Mouse (Mus musculus) Muller cell, postnatal 12 days (primary cell): ENCODE measurements around the gene Ipo13.
A peak's percentile ranks its signal among the peaks of the same experiment; 100 is the strongest.

ENCODE experiments used
- DNase-seq: peaks from one replicate; pipeline ENCODE4 v3.0.0-alpha.2; 2015; ENCODE audit errors: inconsistent ontology term

Ipo13 gene

DNA sequence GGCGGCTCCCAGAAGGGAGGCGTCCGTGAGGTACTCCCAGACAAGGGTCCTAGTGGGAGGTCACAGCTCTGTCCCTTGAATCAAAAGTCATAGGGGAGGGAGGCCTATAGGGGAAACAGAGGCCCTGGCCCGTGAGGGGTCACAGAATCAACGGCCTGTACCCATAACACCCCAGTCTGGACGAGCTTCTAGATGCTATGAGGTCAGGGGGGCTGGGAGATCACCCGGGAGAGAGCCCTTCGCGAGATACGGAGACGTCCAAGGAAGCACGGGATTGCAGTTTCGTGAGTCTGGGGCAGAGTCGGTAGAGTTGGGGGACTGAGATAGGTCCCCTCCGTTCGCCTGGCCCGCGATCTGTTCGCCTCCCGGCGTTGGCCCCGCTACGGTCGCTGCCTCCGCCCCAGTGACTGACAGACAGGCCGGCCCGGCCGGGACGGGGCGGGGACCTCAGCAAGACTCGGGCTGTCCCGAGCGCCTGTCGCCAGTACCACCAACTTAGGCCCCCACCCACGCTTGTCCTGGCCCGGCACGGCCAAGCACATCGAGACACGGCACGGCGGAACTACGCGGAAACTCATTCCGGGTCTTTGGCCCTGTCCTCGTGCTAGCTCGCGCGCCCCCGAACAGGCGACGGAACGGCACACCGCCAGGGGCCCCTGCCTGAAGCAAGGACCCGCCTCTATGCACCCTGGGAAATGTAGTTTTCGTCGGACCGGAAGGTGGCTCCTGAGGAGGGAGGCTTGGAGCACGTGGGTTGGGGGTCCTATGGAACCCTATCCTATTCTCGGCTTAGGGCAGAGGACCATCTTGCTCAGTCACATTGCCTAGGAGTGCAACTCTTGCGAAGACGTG, at the start of gene Ipo13:
Gene Ipo13 (minus strand): TSS at position 409 of the 852 bp plus-strand sequence.
- DNase-seq, result peak; percentile 95

DNA sequence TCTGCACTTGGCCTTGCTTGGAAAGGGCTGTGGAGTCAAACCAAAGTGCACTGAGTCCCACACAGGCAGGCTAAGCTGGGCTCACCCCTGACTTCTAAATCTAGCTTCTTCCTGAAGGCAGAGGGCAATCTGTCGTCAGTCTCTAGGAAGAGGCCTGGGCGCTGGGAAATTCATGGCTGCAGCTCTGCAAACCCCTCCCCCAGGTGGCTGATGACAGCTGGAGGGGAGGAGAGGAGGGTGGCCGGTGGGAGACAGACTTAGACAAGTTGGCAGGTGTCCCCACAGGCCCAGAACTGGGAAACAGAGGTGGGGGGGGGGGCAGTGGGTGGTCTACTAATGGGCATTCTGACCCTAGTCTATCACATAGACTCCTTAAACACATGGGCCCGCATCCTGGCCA, 42.7 kb upstream of the Ipo13 start:
- no peak for DNase-seq

DNA sequence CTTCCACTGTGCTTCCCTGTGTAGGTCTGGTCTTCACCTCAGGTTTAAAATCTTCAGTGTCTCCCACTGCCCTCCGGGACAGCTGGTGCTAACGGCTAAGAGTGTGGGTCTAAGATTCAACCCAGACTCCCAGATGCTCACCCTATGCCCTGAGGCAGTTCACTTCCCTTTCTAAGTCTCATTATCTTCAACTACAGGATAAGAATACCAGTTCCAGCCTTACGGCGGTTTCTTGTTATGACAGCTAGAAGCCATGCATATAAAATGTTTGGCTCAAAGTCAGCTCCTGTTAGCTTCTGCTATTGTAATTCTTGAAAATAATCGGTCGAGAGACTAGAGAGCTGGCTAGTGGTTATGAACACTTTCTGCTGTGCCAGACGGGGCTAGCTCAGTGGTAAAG, 32.7 kb upstream of the Ipo13 start:
- peak; percentile 45 for DNase-seq

DNA sequence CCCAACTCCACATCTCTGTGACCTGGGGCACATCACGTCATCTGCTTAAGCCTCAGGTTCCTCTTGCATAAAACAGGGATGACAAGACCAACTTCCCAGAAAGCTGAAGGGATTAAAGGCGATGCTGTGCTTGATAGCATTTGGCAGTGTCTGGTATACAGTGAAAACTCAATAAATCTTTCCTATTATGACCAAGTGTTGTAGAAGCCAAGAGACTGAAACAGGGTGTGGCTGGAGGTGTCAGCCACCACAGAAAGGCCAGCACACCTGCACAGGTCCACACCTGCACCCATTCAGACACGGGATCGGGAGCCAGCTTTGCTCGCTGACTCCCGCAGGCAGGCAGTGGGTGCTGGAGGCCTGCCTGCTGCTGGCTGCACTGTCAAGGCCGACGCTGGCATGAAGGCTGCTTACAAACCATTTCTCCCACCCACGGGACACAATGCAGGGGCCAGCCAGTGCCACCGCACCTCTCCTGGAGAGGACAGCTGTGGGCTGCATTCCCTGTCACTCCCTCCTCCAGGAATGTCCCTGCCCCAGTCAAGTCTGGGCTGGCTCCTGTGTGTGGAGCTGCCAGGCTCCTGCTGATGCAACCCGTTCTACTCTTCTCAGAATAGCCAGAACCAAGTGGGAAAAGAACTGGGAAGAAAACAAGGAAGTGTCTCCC, 32.0 kb upstream of the Ipo13 start:
- DNase-seq, result peak; percentile 49

DNA sequence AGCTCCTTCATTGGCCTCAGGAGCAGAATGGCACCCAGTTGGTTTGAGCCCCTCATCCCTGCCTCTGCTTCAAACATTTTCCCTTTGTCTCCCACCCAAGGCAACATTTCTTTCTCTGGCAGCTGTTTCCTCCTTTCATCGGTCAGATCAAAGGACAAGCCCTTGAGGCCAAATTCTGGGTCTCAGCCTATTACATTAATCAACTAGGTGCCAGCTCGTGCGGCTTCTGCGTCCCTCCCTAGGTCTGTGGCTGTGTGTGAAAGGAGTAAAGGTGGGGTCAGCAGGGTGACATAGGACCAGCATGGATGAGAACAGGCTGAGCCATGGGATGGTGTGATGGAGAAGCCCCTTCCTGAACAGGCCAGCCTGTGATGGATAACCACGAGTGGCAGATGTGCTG, 28.5 kb upstream of the Ipo13 start:
- no peak for DNase-seq

DNA sequence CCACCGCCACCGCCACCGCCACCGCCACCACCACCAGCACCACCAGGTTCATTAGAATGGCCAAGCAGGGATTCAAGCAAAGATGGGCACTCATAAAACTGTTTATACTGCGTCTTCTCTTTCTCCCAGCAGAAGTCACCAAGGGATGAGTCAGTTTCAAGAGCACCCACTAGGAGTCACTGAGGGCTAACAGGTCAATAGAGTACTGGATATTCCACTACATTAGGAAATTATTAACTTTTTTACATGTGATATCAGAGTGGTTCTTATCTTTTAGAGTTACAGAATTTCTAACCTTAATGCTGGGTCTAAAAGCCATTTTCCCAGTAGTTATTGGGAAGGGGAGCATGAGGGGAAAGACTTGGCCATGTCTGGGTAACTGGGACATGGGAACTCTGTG, 22.2 kb upstream of the Ipo13 start:
- DNase-seq, result no peak

DNA sequence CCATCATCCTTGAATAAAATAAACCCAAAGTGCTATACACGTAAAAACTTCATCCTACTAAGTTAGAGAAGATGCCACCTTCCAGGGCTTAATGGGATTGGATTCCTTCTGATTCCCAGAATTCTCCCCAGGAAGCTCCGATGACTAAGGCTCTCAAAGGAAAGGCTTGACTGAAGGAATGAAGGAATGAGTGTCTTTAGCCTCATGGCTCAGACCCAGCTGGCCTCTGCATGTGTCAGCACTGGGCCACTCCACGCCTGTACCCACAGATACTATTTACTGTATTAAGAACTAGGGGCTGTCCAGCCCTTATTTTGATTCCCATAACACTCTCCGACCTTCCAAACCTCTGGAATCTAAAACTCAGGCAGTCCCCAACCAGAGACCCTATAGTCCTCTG, 19.3 kb upstream of the Ipo13 start:
- DNase-seq, result peak; percentile 46

DNA sequence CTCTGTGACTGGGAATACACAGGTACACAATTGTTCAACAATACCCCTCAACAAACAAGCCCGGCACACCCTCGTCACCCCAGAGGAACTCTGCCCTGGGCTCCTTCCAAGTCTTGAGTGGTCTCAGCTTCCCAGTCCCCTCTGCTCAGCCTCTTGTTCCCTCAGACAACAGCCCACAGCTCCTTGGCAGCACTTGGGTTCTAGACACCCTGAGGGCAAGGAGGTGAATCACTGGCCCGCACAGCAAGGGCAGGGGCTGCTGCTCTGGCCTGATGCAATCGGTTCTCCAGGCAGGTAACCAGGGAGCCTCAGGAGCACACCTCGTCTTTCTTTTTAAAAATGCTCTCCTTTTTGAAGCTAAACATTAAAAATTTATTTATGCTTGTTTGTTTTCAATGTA, 18.4 kb upstream of the Ipo13 start:
- DNase-seq, result no peak

DNA sequence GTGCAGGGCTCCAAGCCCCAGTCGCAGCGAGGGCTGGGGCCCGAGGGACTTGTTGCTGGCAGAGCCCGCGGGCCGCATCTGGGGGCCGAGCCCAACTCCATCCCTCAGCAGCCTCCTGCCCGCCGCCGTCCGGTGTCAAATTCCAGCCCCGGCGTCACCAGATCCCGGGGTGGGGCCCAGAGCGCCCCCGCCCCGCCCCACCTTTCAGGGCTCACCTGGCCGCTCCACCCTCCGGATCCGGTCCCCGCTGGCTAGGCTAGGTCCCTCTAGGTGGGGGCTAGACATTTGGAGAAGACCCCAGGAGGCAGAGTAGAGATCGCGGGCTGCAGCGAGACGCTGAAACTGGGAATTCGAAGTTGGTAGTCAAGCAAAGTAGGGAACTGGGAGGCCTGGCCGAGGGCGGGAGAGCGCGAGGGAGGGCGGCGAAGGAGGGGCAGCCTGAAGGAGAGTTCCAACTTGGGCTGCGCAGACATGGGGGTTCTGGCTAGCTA, 14.6 kb upstream of the Ipo13 start, which contains the start of gene Artn:
Gene Artn (minus strand): TSS at position 373 of the 491 bp plus-strand sequence.
- peak; percentile 71 for DNase-seq

DNA sequence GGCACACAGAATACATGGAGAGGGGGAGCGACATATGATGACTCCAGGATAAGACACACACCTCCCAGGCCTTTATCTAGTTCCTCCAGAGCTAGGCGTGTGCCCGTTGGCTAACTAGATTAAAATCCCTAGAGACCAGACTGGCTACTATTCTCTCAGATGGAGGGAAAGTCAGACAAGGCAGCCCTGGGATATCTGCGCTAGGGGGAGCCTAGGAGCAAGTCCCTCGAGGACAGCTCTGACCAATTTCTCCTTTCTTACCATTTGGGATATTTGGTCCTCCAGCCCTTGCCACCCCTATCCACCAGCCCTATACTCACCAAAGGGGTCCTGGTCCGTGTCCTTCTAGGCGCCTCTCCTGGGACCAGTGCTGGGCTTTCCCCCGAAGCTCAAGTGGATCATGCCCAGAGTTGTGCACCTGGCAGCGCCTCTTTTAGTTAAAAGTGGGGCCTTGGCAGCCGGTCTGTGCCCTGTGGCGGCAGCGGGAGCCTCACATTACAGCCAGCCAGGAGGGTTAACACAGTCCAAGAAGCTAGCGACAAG, 14.0 kb upstream of the Ipo13 start:
- DNase-seq, result peak; percentile 75

DNA sequence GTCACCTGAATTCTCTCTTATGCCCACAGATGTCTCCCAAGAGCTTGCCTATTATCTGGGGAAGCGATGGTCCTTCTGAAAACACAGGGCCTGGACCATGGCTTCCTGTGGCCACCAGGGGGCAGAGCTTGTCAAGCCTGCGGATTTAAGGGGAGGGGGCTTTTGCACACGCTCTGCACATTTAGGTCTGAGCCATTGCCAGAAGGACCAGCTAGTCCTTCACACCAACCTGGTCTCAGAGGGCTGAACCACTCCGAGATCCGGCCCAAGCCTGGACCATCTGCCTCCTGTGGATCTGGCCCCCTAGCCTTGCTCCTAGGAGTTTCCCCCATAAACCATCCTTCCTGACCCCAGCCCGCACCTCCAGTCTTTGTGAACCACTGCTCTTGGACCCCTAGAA, 13.4 kb upstream of the Ipo13 start:
- peak; percentile 26 for DNase-seq

DNA sequence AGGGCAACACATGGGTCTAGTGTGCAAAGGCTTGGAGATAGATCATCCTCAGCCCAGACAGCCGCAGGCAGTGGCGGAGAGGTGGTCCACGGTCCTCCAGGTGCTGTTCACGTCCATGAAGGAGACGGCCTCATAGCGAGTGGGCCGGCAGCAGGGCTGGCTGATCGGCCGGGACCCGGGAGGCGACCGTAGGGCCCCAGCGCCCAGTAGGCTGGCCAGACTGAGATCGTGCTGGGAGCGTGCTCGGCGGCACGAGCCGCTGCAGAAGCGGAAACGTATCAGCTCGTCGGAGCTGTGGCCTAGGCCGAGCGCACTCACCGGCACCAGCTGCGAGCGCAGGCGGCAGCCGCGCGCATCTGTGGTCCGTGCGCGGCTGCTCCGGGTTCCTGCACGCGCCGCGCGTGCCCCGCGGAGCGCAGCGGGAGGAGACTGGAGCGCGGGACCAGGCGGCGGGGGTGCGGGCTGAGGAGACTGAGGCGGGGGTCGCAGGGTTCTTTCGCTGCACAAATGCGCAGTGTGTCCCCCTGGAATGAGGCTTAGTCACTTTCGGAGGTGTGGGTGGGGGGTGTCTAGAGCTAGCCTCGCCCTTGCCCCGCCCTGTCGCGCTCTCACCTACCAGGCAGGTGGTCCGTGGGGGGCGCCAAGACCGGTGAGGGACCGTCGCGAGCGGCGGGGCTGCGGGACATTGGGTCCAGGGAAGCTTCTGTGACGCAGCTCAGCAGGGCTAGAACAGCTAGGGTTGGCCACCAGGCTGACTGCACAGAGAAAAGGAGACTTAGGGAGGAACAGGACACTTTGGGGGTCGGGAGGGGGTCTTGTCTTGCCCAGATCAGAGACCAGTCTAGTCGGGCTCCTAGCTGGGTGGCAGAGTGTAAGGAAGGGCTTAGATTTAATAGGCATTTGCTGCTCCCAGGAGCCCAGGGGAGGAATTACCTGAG, 12.0 kb upstream of the Ipo13 start:
- DNase-seq, result peak; percentile 40

DNA sequence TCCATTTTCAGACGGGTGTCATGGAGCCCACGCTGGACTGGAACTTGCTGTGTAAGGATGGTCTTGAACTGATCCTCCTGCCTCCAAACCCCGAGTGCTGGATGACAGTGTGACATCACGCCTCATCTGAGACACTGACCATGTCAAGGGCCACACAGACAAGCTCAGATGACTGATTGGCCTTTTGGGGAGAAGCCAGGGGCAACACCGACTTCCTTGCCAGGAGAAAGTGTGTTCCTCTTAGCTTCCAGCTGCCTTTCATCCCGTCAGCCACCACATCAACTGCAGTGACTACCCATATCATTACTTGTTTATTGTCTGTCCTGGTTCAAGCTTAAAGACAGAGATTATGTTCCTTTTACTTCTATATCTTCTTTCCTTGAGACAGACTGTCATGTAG, 10.1 kb upstream of the Ipo13 start:
- no peak for DNase-seq

DNA sequence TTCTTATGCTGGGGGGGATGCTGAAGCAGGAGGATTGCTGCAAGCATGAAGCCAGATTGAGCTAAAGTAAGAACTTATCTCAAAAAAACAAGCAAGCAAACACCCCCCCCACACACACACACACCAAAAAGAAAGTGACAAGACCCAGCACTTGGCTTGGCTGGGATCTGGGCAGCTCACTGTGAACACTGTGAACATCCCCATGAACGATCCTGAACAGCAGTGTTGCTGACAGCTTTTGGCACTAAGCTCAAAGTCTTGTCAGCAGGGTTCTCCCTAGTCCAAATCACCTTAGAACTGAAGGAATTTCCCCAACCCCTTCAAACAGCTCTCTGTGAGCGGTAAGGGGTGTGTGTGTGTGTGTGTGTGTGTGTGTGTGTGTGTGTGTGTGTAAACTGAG, 8.7 kb upstream of the Ipo13 start:
- DNase-seq, result no peak

DNA sequence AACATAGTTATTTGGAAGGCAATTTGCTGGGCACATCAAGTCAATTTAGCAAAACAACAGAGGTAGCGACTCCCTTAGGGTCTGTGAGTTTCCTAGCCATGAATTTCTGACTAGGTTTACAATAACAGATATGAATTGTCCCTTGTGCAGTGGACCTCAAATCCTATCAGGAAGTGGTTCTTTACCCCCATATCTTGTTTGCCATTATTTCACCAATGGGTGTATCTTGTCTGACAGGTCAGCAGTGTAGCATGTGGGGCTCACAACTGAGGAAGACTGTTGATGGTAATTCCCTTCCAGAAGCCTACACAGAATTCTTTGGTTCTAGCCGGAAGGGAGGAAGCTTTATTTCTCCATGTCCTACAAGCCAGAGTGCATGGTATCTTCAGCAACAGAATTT, 6.6 kb upstream of the Ipo13 start:
- no peak for DNase-seq

DNA sequence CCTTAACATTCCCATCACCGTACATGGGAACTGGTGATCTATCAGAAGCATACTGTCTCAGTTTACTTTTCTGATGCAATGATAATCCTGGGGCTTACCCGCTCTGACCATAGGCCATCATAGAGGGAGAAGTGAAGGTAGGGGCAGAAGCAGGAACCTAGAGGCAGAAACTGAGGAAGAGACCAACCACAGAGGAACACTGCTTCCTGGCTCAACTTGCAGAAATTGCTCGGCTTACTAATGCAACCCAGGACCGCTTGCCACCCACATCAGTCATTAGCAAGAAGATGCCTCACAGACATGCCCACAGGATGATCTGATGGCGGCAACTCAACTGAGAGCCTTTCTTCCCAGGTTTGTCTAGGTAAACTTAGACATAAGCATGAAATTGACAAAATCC, 4.0 kb upstream of the Ipo13 start:
- no peak for DNase-seq

DNA sequence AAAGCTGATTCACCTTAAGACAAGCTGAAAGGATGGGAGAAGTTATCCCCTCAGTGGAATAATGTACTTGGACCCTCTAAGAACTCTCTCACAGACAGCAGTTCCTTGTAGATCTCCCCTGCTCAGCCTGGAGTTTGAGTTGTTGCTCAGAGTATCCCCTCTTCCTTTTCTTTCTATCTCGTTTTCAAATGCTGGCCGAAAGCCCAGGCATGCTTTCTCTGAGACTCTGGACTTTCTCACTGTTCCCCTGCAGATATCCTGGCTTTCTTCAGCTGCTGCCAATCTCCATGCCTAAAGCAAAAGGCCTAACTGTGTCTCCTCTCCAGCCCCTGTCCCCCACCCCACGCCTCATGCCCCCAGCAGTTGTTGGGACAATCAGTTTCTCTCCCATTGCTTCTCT, 3.5 kb upstream of the Ipo13 start:
- no peak for DNase-seq

DNA sequence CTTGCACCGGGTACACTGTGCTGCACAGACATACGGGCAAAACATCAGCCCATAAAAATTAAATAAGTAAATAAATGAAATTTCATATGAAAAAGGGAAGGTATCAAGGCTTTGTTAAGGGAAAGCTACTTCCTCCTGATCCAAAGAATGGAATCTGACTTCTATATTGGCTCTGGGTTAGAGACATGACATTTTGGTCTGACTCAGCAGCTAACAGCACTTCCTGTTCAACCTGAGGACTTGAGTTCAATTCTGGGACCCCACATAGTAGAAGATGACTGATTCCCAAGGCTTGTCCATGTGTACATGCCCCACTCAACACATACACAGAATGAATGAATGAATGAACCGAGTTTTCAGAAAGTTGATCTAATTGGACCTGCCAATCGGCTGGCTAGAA, 3.0 kb upstream of the Ipo13 start:
- no peak for DNase-seq

DNA sequence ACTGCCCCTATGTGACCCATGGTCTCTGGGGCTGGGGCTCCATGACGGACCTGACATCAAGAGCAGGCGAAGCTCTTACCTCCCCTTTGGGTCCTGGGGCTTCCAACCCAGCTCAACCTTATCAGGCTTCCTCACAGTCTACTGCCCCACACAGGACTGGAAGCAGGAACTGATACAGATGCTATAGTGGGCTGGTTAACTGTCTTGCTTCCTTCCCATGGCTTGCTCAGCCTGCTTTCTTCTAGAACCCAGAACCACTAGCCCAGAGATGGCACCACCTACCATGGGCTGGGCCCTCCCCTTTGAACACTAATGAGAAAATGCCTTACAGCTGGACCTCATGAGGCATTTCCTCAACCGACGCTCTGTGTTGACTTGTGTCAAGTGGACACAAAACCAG, 2.6 kb upstream of the Ipo13 start:
- DNase-seq, result no peak

DNA sequence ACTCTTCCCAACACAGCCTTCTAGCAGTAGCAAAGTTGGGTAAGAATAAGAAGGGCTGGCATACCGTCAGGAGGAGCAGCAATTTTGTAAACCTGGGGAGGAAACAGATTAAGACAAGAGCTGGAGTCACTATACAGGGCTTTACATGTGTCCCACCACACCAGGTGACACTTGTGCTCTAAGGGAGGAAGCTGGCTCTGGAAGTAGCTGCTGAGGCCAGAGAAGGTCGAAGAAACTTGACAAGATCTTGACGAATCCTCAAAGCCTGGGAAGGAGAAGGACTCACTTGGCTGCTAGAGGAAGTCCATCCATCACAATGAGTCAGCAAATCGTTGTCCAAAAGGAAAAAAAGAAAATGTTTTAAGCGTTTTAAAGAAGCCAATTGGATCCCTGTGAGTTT, 1.6 kb upstream of the Ipo13 start:
- no peak for DNase-seq

DNA sequence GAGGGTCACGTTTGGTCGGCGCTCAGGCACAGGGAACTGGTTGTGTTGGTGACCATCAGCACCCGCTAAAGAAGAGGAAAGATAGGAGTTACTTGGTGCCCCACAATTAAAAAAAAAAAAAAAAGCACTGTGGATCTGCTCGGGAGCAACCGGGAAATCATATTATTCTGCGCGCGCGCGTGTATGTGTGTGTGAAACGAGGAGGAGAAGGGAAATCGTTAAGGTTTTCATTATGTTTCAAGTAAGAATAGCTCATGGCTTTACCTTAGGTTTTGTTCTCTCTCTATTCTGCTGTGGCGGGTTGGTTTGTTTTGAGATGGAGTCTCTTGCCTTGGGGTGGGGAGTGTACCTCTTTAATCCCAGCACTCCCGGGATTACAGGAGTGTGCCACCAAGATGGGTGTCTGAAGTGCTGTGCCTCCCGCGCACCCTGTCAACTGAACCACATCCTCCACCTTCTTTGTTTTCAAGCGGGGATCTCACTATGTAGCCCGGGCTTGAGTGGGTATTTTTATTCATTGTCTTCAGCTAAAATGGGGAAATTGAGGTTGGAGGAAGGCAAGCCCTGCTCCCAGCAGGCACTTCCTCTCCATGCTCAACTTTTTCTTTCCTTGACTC, 798 bp upstream of the Ipo13 start:
- DNase-seq, result no peak
